8 mouse cellular contexts compared by ENCODE assay signal in genomic region chr7:135715642-135716444, GRCm38 (mm10). TPM values are rescaled to one million over a fixed set of nuclear protein-coding genes. Genes with fewer than 3 reads are reported as not detected.
A peak's percentile ranks its signal among the peaks of the same experiment; 100 is the strongest.
DNase-seq lines count a peak whose midpoint lies in the region; ATAC-seq and TF ChIP-seq lines count a peak whose summit lies in the region.

Gene Mki67, minus strand, starts transcription at chr7:135716361.

- H3K9ac ChIP-seq in kidney, postnatal 0 days (ENCODE audit: low read depth, low read length), result peak within 1 kb of the TSS; percentile 83
- peak within 1 kb of the TSS; percentile 87 for H3K9ac ChIP-seq in stomach, embryonic 16.5 days (ENCODE audit: low read length)

- H3K4me1 ChIP-seq in bone marrow macrophage, adult 2 months (ENCODE audit: control insufficient read depth, insufficient read depth, low read length), result peaks cover 15% of the 10 kb centered on the region
- H3K4me1 ChIP-seq in kidney, postnatal 0 days (replicated peaks; ENCODE audit: insufficient read depth, low read length), result no peaks in the 10 kb centered on the region; the same call in 1 of the 2 replicates
- peaks cover 13% of the 10 kb centered on the region for H3K4me1 ChIP-seq in stomach, embryonic 16.5 days (ENCODE audit: control insufficient read depth, insufficient read depth, low read length)

- H3K9me3 ChIP-seq in kidney, postnatal 0 days (replicated peaks; ENCODE audit: low read length), result no peaks in the 10 kb centered on the region
- H3K9me3 ChIP-seq in stomach, embryonic 16.5 days (replicated peaks; ENCODE audit: control insufficient read depth, low read length), result no peaks in the 10 kb centered on the region

- peak; percentile 34 to 35 for DNase-seq in right cerebral cortex, postnatal 10 days (ENCODE audit: low spot score in 2 of 2)
- DNase-seq in right cerebral cortex, postnatal 14 days, result no peak
- DNase-seq in kidney, postnatal 0 days (ENCODE audit: low spot score), result peak; percentile 22
- DNase-seq in right cerebral cortex, postnatal 25 days, result no peak

- peak within 1 kb of the TSS; percentile 78 for H3K27ac ChIP-seq in bone marrow macrophage, adult 2 months (ENCODE audit: insufficient read depth, low read depth, low read length)
- peak within 1 kb of the TSS; percentile 58 for H3K27ac ChIP-seq in kidney, postnatal 0 days
- H3K27ac ChIP-seq in stomach, embryonic 16.5 days (ENCODE audit: low read length), result peak within 1 kb of the TSS; percentile 74

- ATAC-seq in granulocyte monocyte progenitor cell, adult 5-6 weeks (replicated peaks; ENCODE audit: poor library complexity, severe bottlenecking), result peak; percentile 54
- peak; percentile 63 for ATAC-seq in kidney, postnatal 0 days (replicated peaks; ENCODE audit: low FRiP score, low read depth)
- peak; percentile 37 for ATAC-seq in megakaryocyte progenitor cell, adult 5-6 weeks (replicated peaks; ENCODE audit: poor library complexity)
- peak; percentile 56 for ATAC-seq in stomach, embryonic 16.5 days (ENCODE audit: insufficient read depth, low FRiP score)

- peak within 1 kb of the TSS; percentile 89 for H3K4me2 ChIP-seq in kidney, postnatal 0 days (ENCODE audit: low read length)
- peak within 1 kb of the TSS; percentile 72 for H3K4me2 ChIP-seq in stomach, embryonic 16.5 days (ENCODE audit: low read depth, low read length)

- no peaks in the 10 kb centered on the region for H3K36me3 ChIP-seq in kidney, postnatal 0 days (ENCODE audit: insufficient read depth, low read length)
- no peaks in the 10 kb centered on the region for H3K36me3 ChIP-seq in stomach, embryonic 16.5 days (ENCODE audit: control insufficient read depth, insufficient read depth, low read length)

- TF ChIP-seq POLR2A in bone marrow macrophage, adult 2 months (IDR thresholded peaks at IDR 0.05; ENCODE audit: borderline replicate concordance, low read depth, low read length), result no peak

- H3K27me3 ChIP-seq in kidney, postnatal 0 days (ENCODE audit: insufficient read depth, low read length), result no peaks in the 10 kb centered on the region
- H3K27me3 ChIP-seq in stomach, embryonic 16.5 days (ENCODE audit: control insufficient read depth, insufficient read depth, low read length), result no peaks in the 10 kb centered on the region

- TF ChIP-seq CTCF in bone marrow macrophage, adult 2 months (IDR thresholded peaks at IDR 0.05; ENCODE audit: low read depth, low read length), result no peak
- no peak for TF ChIP-seq CTCF in kidney, postnatal 0 days (IDR thresholded peaks at IDR 0.05; ENCODE audit: low read depth)

- WGBS in kidney, postnatal 0 days, result under 1% methylated on average over 68 of the region's 82 CpGs
- under 1% methylated on average over 67 of the region's 82 CpGs for WGBS in stomach, embryonic 16.5 days

- peak within 1 kb of the TSS; percentile 99 for H3K4me3 ChIP-seq in bone marrow macrophage, adult 2 months (ENCODE audit: insufficient read depth, low read length)
- H3K4me3 ChIP-seq in kidney, postnatal 0 days (replicated peaks; ENCODE audit: low read depth, low read length), result peak within 1 kb of the TSS; percentile 94
- peak within 1 kb of the TSS; percentile 91 for H3K4me3 ChIP-seq in stomach, embryonic 16.5 days (replicated peaks; ENCODE audit: low read length)

RNA-seq across cellular contexts. Expression of gene Mki67, which starts in this region (rescaled TPM):
- 92.5 and 110 TPM in 2 replicates for polyA plus RNA-seq in bone marrow macrophage, adult 2 months (2012; ENCODE audit: insufficient read depth, insufficient read length, missing spikeins)
- 154 and 199 TPM in 2 replicates for total RNA-seq in granulocyte monocyte progenitor cell, adult 5-6 weeks (2014; fragmentation: Nextera tagmentation)
- 269 and 306 TPM in 2 replicates for total RNA-seq in granulocyte monocyte progenitor cell, adult 5-6 weeks (2017)
- 15.4 and 15.6 TPM in 2 replicates for polyA plus RNA-seq in kidney, postnatal 0 days (2015; fragmentation: Nextera tagmentation; extraction: Ambion mirVana)
- 389 and 403 TPM in 2 replicates for total RNA-seq in megakaryocyte progenitor cell, adult 5-6 weeks (2015)
- 247 and 299 TPM in 2 replicates for total RNA-seq in megakaryocyte progenitor cell, adult 5-6 weeks (2017)
- polyA plus RNA-seq in stomach, embryonic 16.5 days (2015; fragmentation: Nextera tagmentation; extraction: Ambion mirVana), result 27.7 and 34.4 TPM in 2 replicates

Comparison
In these comparisons a context has a peak if more than half of its experiments do, and no peak if none do; other contexts are left out.
1. DNase-seq: peak in right cerebral cortex, postnatal 10 days (2 of 2) and kidney, postnatal 0 days (single experiment); none in right cerebral cortex, postnatal 14 days (single experiment) and right cerebral cortex, postnatal 25 days (single experiment).
2. Peak in every context shown above with its lines, with median percentiles within 50 percentile points of each other: H3K27ac ChIP-seq, H3K4me3 ChIP-seq and ATAC-seq.